Mouse (Mus musculus) kidney, embryonic 16.5 days (tissue): ENCODE results near the gene Abca5. TPM values are rescaled to one million over a fixed set of nuclear protein-coding genes. Genes with fewer than 3 reads are reported as not detected.

Experiments
- ATAC-seq: fragments of 200-750 bp; cut with Nextera tagmentation; 2 replicates; pipeline ENCODE4 v1.8.0; 2017; ENCODE audit warnings: moderate TSS enrichment; ENCODE audit not compliant: low FRiP score, low TSS enrichment
- H3K27ac ChIP-seq: fragments of 300-500 bp; sonication (generic); 2 replicates; pipeline ENCODE4 v1.5.1; 2014; ENCODE audit warnings: low read length
- H3K27me3 ChIP-seq: fragments of 300-500 bp; sonication (generic); 2 replicates; pipeline ENCODE4 v1.6.1; 2014; ENCODE audit warnings: low read length, control low read depth, mixed read lengths; ENCODE audit not compliant: insufficient read depth
- H3K36me3 ChIP-seq: fragments of 300-500 bp; sonication (generic); 2 replicates; pipeline ENCODE4 v1.6.1; 2014; ENCODE audit warnings: low read length, control low read depth, mixed read lengths; ENCODE audit not compliant: insufficient read depth
- H3K4me1 ChIP-seq: fragments of 300-500 bp; sonication (generic); 2 replicates; pipeline ENCODE4 v1.6.1; 2014; ENCODE audit warnings: low read length, control low read depth, mixed read lengths; ENCODE audit not compliant: insufficient read depth
- H3K4me2 ChIP-seq: fragments of 300-500 bp; sonication (generic); replicated peaks from 2 replicates; pipeline ENCODE4 v1.6.1; 2014; ENCODE audit warnings: low read depth, low read length
- H3K4me3 ChIP-seq: fragments of 300-500 bp; sonication (generic); 2 replicates; pipeline ENCODE4 v1.5.1; 2014; ENCODE audit warnings: mild to moderate bottlenecking, low read length
- H3K9ac ChIP-seq: fragments of 300-500 bp; sonication (generic); replicated peaks from 2 replicates; pipeline ENCODE4 v1.6.1; 2014; ENCODE audit warnings: low read length
- H3K9me3 ChIP-seq: fragments of 300-500 bp; sonication (generic); 2 replicates; pipeline ENCODE4 v1.6.1; 2016; ENCODE audit warnings: low read length, control low read depth
- WGBS: fragments of 180-500 bp; shearing (Covaris S2); extraction: QIAGEN DNeasy Blood & Tissue Kit; methylation state at CpG from one replicate; pipeline ENCODE4 v1.1.7; 2014; 5-methylcytosine and 5-hydroxymethylcytosine counted together
- polyA plus RNA-seq: library from polyadenylated mRNA; unstranded; fragments of >200 nt; fragmentation: Nextera tagmentation; extraction: Ambion mirVana; gene quantifications from 2 replicates; pipeline ENCODE4 v1.2.1, GENCODE M21; 2015

Abca5 gene
- polyA plus RNA-seq, 1 experiment from 2014 or later, result 3.3 TPM

DNA sequence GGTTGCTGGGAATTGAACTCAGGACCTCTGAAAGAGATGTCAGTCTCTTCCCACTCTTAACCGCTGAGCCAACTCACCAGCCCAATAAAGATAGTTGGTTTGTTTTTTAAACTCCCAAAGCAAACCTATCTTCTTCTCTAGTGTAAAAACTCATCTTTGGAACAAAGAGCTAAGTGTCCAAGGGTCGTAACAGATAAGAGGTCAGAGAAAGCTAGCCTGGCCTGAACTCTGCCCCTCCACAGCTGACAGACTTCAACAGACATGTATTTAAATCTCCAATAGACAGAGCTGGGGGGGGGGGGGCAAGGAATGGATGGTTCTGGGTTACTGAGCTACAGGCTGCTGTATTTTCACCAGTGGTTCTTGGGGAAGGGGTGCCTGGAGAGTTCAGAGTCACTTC lies 100.0 kb downstream of the Abca5 start:
- no peaks in the 10 kb centered on the region for H3K36me3 ChIP-seq
- H3K27me3 ChIP-seq, result no peaks in the 10 kb centered on the region
- H3K4me1 ChIP-seq, result no peaks in the 10 kb centered on the region
- no peak overlapping the region for H3K9ac ChIP-seq
- no peak for ATAC-seq
- H3K4me2 ChIP-seq, result no peak overlapping the region
- 79% methylated on average over 2 of the region's 2 CpGs for WGBS
- no peak overlapping the region for H3K4me3 ChIP-seq
- no peak overlapping the region for H3K27ac ChIP-seq
- no peaks in the 10 kb centered on the region for H3K9me3 ChIP-seq

DNA sequence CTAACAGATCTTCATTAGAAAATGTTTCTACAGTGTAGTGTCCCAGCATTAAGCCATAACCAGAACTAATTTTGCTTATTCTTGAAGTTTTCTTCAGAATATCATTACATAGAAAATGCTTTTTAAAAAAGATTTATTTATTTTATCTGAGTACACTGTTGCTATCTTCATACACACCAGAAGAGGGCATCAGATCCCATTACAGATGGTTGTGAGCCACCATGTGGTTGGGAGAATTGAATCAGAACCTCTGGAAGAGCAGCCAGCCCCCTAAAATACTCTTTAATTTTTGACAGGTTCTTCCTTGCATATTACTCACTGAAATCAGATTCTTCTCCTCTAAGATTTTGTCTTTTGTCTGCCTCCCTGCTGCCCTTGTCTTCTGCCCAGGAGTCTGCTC lies 104.5 kb downstream of the Abca5 start:
- Histone ChIP-seq H3K36me3 (no peaks in the 10 kb centered on the region), H3K4me1 (no peaks in the 10 kb centered on the region), H3K9me3 (no peaks in the 10 kb centered on the region), H3K9ac (no peak overlapping the region), H3K27ac (no peak overlapping the region), H3K4me3 (no peak overlapping the region), H3K27me3 (no peaks in the 10 kb centered on the region), H3K4me2 (no peak overlapping the region)
- no peak for ATAC-seq

Other genes starting within 250 kb of the Abca5 start
- 0.26 and 0.62 TPM in 2 replicates for gene Abca8a, start 241.7 kb downstream of the Abca5 start, polyA plus RNA-seq
- gene Abca9, start 169.5 kb downstream of the Abca5 start, polyA plus RNA-seq, result 1.0 and 1.1 TPM in 2 replicates
- 0.17 and 0.24 TPM in 2 replicates for gene Abca6, start 85.9 kb downstream of the Abca5 start, polyA plus RNA-seq
- gene Map2k6, start 61.4 kb upstream of the Abca5 start, polyA plus RNA-seq, result 23.2 and 23.8 TPM in 2 replicates